Mouse (Mus musculus) cerebellum, adult (tissue): ENCODE results near the gene Fchsd2.
"Not testable (repeated sequence)": the region's sequence is repeated elsewhere in the genome, so short reads cannot be mapped to it uniquely, and the experiment has no call there.

Source experiments
- ATAC-seq: cut with Nextera tagmentation; 2 replicates; pipeline ENCODE4 v1.9.2; 2017; ENCODE audit warnings: mild to moderate bottlenecking, moderate library complexity, mixed read lengths; ENCODE audit not compliant: insufficient number of reproducible peaks, low FRiP score, low TSS enrichment

The Fchsd2 gene

DNA sequence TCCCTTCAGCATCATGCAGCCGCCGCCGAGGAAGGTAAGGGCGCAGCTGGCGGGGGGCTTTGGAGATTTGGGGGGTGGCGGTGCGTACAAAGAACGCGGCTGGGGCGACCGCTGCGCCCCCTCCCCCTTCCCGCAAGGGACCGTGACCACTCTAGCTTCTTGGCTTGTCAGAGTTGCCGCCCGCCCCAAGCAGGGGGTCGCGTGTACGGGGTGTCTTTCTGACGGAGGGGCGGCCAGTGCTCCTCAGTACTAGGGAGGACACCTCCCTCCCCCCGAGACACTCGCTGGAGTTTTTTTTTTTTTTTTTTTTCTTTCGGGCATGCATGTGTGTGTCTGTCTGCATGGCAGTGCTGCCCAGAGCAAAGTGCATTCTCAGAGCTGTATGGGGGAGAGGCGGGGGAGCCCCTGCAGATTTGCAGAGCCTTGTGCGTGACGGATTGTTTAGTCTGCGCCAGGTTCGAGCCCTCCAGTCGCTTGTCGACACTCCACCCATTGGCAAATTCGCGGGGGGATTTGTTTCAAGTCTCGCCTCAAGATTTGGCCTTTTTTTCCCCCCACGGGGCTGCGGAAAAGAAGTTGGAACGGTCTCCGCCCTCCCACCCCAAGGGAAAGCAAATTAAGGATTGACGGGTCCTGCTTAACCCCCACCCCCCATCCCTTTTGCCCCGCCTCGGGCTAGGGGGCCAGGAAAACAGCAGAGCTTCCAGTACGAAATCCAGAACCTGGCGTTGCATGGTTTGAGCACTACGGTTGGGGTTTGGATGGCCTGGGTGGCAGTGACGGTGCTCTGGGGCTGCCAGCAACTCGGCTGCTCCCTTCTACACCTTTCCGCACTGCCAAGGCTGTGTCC lies 16.6 kb downstream of the Fchsd2 start:
- 0 out of 2 replicates have a peak, but pooled peaks have one; percentile 5 for ATAC-seq

DNA sequence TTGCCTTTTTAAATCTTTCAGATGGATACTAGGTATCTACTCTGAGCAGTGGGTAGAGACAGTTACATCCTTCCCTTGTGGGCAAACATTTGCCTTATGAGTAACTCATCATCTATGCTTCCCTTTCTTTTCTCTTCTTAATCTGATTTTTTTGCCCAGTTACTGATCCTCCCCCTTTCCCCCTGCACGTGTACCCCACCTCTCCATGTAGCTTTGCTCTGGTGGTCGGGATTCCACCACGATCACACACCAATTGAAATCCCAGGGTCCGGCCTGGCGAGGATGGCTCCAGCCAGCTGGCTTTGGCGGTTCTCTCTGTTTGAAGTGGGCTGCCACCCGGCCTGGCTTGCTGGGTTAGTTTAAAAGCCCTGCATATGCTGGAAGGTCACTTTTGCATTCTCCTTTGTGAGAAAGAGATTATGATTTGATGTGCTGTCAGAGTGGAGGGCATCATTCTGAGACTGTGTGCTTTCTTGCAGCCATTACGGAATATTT lies 17.2 kb downstream of the Fchsd2 start:
- ATAC-seq = no peak

DNA sequence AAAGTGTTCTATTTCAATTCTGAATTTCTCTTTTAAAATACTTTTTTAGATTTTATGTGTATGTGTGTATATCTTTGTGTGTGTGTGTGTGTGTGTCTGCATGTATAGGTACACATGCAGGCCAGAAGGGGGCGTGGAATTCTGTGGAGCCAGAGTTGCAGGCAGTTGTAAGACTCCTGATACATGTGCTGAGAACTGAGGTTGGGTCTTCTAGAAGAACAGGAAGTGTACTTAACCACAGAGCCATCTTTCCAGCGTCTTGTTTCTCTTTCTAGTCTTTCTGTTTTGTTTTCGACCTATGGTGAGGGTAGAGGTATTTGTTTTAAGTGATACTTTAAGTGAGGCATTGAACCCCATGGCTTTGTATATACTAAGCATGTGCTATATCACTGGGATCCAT lies 20.7 kb downstream of the Fchsd2 start:
- ATAC-seq = no peak

DNA sequence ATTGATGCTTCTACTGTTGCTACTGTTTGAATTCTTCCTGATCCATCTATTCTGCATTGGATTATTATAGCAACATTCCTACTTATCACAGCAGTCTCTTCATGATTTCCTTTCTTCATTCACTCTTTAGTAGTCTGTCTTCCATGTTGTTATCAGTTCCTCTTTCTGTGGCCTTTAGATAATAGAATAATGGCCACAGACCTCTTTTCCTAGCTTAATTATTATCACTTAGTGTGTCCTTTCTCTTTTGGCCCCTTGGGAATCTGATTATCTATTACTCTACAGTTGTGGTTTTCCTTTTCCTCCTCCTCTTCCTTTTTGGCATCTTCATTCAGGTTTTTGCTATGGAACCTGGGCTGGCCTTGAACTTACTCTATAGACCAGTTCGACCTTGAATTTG lies 21.7 kb downstream of the Fchsd2 start:
- no peak for ATAC-seq

DNA sequence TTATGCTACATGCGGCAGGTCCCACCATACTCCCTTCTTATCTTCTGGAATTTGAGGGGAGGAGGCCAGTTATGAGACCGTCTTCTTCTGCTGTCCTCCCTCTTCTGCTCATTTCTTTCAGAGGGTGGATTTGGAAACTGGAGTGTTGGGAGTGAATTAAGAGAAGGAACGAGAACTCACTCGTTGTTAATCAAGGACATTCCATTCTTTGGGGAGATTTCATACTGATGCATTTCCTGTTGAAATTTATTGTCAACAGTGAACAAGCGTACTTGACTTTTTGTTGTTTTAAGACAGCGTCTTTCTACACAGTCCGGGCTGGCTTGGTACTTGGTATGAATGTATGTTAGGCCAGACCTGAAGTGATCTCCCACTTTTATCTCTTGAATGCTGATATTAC lies 26.7 kb downstream of the Fchsd2 start:
- no peak for ATAC-seq

DNA sequence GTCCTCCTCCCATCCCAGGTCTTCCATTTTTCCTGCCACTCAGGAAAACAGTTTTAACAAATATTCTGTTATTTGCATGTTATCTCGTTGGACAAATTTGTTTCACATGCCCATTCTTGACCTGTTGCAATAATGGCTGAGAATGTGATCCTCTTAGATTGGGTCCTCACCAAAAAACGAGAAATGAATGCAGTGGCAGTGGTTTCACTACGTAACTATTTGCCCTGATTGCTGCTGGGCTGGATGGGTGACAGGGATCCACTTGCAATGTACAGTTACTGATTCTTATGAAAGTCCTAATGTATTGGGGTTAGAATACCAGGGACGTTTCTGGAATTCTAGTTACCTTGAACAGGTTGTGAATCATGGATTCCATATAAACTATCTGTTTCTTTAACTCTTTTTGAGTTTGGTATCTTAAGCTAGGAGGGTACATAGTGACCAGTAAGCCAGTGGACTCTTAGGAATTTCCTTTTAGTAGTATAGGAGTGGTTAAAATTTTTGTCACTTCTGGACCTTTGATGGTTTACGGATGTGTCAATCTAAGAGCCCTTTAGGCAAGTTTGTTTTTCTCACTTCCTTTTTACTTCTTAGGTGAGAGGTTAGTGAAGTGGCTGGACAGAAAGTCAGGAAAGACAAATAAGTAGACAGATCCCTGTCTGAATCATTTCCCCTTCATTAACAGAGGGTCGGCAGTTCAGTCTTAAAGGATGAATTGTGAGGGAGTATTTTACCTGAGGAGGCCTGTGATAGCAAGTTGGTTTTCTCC lies 31.1 kb downstream of the Fchsd2 start:
- no peak for ATAC-seq

GRCm38 (mm10) chr7:101127737-101128136 lies 35.1 kb downstream of the Fchsd2 start:
- no peak for ATAC-seq

GRCm38 (mm10) chr7:101128536-101128935 lies 35.9 kb downstream of the Fchsd2 start:
- no peak for ATAC-seq

- ATAC-seq = no peak
These were observed 38.0 kb downstream of the Fchsd2 start for GRCm38 (mm10) chr7:101130646-101131045.

- ATAC-seq = no peak
These were observed 38.6 kb downstream of the Fchsd2 start for GRCm38 (mm10) chr7:101131281-101131680.

DNA sequence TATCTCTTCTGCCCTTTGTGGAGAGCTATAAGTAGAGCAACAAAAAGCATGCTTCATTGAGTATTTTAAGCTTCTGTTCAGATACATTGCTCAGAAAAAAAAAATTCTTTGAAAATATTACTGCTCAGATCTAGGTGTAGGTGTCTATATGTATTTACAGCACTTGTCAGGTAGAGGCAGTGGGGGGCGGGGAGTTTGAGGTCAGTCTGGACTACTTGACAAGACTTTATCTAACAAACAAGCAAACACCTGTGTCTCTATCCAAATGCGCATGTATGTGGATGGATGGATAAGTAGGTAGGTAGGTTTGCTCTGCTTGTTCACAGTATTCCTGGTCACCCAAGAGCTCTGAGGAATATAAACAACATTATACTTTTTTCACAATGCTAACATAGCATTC lies 40.9 kb downstream of the Fchsd2 start:
- no peak for ATAC-seq

DNA sequence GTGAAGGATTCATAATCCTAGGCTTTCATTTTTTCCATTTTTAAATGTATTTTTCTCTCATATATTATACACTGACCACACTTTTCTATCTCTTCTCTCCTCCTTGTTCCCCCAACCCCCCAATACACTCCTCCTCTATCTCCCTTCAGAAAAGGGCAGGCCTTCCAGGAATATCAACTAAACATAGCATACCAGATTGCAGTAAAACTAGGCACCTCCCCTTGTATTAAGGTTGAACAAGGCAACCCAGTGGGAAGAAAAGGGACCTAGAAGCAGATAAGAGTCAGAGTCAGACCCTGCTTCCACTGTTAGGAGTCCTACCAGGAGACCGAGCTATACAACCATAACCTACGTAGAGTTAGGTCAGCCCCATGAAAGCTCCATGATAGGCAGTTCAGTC lies 41.5 kb downstream of the Fchsd2 start:
- ATAC-seq = no peak

DNA sequence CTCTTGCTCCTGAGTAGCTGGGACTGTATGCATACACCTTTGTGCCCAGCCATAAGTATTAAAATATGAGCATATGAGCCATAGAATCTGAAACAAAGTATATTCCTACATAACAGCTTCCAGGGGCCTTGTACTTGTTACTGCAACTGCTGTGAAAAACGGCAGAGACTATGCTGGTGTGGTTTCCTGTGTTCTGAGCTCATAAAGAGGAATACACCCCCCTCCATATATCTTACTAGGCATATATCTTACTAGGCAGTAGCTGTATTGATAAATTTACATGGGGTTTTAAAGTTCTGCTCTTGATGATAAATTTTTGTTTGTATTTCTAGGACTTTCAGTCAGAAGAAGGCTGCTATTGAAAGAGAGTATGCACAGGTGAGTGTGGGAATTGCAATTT lies 46.2 kb downstream of the Fchsd2 start:
- no peak for ATAC-seq

- ATAC-seq = no peak
These were observed 50.2 kb downstream of the Fchsd2 start for GRCm38 (mm10) chr7:101142907-101143306.

- no peak for ATAC-seq
These were observed 51.6 kb downstream of the Fchsd2 start for GRCm38 (mm10) chr7:101144222-101144621.

DNA sequence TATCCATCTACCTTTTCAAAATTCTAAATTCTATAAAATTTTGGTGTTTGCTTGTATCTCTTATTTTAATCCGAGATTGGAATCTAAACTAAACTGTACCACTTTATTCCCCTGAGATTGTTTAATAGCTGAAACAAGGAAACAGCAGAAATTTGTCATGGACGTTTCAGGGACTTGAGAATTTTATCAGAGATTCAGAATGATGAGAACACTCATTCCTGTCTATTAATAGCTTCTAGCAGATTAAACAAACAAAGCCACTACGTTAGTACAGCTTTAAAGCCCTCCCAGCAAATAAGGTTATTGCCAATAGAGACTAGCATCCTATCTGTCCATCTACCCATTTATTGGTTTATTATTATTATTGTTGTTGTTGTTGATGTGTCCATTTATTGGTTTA lies 56.4 kb downstream of the Fchsd2 start:
- no peak for ATAC-seq

DNA sequence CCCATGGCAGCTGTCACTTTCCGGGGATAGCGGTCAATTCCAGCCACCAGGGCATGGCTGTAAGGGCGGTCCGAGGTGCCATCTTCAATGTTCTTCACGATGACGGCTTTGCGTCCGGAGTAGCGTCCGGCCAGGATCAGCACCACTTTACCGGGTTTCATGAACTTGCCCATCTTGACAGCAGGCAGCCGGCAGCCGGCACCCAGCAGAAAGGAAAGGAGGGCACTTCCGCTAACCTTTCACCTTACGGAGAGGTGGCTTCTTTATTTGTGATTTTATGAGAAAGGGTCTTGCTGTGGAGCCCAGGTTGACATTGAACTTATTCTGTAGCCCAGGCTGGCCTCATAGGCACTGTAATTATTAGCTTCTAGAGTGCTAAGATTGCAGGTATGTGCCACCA lies 62.2 kb downstream of the Fchsd2 start:
- ATAC-seq = not testable (repeated sequence)

DNA sequence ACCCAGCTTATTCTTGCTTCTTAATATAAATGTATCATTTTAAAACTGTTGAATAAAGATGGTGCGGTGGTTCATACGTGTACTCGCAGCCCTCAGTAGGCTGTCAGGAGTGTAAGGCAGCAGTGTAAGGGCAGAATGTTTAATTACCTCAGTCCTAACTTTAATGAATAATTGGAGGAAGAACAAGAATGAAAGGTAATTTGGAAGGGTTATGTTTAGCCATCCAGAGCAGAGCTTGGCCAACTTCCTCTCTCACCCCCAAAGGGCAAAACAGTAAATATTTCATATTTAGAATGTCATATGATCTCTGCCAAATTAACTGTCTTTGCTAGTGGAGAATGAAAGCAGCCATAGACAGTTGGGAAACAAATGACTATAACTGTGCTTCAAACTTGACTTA lies 62.6 kb downstream of the Fchsd2 start:
- ATAC-seq = no peak

DNA sequence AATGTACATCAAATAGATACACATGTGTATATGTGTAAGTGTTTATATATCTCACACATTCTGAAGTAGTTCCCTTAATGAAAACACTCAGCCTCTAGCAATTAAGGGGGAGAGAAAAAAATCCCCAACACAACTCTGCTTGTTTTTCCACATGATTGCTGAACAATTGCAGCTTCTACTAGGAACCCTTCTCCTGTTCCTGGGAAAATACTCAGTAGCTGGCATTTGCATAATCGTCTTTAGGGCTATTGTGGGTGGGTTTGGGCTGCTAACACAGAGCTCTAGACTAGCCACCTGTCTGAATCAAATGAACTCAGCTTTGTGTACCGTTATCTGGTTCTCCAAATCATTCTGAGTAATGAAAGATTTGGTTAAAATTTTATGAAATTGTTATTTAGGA lies 67.6 kb downstream of the Fchsd2 start:
- no peak for ATAC-seq

DNA sequence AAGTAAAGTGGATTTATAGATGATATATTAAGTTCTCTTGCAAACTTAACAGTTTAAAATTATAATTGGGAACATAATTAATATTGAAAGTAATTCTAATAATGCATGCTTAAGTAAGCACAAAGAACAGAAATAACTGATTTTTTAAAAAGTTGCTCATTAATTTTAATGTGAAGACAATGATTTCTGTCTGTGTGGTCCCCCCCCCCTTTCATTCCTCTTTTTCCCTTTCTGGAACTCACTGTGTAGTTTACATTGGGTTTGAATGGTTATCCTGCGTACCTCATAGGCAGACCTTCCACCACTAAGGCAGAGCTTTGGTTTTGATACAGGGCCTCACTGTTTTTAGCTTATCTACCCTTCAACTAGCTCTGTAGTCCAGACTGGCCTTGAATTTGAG lies 70.1 kb downstream of the Fchsd2 start:
- ATAC-seq = no peak

DNA sequence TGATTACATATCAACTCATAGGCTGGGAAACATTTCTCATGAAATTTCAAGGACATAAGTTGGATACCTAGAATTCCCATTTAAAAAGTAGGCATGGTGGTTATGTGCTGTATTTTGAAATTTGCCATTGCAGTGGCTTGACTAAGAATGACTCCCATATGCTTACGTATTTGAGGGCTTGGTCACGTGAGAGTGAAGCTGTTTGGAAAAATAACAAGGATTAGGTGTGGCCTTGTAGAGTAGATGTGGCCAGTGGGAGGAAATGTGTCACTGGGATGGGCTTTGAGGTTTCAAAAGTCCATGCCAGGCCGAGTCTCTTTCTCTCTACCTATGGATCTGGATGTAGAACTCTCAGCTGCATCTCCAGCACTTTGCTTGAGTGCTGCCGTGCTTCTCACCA lies 71.2 kb downstream of the Fchsd2 start:
- ATAC-seq = no peak

DNA sequence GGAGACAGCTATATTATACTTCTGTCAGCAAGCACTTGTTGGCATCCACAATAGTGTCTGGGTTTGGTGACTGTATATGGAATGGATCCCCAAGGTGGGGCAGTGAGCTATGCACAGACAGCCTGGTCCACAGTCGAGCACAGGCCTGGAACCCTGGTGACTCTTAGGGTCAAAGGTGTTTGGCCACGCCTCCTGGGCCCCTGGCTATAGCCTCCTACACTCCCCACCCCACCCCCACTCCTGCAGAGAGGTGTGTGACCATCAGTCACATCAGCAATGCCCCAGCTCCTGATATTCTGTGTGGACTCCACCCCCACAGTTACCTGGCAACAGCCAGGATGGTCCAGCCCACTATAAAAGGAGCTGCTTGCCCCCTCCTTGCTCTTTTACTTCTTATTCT lies 73.9 kb downstream of the Fchsd2 start:
- ATAC-seq = no peak
